Mouse (Mus musculus) spleen, postnatal 10 days (tissue): Measurements from ENCODE around the gene Mcrip2.
A peak's percentile ranks its signal among the peaks of the same experiment; 100 is the strongest.

Experiments used
- DNase-seq, 2 experiments: peaks; one replicate each; pipeline ENCODE4 v3.0.0; 2021 to 2022; ENCODE audit warnings: low spot score in 2 of 2

Mcrip2 gene

GRCm38 (mm10) chr17:25868601-25869191, at the start of gene Mcrip2:
Gene Mcrip2 (minus strand): TSS chr17:25868764.
- DNase-seq, result peak; percentile 49 to 58

DNA sequence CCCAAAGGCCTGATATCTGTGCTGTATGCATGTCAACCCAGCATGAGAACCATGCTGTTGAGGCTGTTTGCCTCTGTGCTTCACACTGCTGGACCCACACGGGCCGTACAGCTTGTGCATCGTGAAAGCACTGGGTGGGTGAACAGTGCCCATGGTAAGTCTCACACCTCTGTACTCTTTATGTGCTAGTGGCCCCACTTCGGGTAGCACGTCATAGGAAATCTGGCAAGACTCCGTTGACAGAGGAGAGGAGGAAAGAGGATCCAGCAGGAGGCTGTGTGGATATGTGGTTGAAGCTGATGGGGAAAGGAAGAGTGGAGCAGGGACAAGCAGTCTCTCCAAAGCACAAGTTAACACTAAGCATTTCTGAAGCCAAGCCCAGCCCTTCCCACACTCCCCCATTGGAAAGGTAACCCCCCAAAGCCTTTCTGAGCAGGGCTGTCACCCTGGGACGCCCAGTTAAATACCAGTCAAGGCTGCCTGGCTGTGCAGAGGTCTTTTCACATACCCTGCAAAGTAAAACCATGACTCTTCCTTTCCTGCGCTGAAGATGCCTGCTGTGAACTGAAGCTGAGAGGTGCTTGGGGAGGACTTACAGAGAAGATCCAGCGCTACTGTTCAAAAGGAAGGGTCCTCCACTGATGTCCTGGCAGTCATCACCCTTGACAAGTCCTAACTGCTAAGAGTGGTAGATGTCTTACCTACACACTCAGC, 49.6 kb upstream of the Mcrip2 start:
- DNase-seq, result peak in 1 of 2 experiments; percentile 12

- peak in 1 of 2 experiments; percentile 12 for DNase-seq
Measured at GRCm38 (mm10) chr17:25916931-25917647, 48.5 kb upstream of the Mcrip2 start.

DNA sequence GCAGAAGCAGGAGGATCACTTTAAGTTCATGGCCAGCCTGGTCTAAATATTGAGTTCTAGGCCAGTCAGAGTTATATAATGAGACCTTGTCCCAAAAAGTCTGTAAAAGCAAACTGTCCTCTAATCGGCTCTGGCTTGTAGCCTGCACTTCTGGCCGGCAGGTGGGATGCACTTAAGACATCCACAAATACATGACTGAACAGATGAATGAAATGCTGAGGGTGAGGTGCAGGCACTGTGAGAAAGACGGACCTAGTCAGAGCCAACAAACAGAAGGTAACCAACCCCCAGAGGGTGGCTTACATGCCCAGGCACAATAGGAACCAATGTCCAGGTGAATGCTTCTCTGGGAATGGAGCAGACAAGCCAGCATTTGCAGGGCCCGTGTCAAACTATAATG, 45.7 kb upstream of the Mcrip2 start:
- DNase-seq, result no peak

GRCm38 (mm10) chr17:25913877-25914275, 45.3 kb upstream of the Mcrip2 start:
- no peak for DNase-seq

DNA sequence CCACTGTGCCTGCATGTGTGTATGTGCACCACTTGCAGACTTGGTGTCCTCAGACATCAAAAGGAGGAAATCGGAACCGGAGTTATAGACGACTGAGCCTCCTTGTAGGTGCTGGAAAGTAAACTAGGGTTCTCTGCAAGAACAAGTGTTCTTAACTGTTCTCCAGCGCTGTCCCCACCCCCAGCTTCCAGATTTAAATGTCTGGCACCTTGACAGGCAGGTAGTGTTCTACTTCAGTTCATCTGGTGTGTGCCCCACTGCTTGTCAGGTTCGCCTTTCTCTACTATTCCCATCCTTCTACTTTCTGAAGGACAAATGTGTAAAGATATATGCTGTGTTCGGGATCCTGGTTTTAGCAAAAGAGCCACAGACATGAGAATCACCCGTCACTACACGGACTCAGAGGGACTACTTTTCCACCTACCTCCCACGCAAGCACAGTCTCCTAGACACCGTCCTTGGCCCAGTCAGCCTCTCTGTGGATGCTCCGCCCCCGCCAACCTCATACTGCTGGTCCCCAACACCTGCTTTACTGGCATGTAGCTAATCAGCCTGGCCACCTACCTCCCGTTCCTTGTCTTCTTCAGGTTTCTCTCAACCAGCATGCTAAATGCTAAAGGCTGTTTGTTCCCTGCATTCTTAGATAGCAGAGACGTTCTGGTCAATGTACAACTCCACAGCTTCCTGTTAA, 44.8 kb upstream of the Mcrip2 start:
- peak in 1 of 2 experiments; percentile 24 for DNase-seq

GRCm38 (mm10) chr17:25911816-25912215, 43.3 kb upstream of the Mcrip2 start:
- peak in 1 of 2 experiments; percentile 14 for DNase-seq

GRCm38 (mm10) chr17:25907640-25908039, 39.1 kb upstream of the Mcrip2 start:
- no peak for DNase-seq

DNA sequence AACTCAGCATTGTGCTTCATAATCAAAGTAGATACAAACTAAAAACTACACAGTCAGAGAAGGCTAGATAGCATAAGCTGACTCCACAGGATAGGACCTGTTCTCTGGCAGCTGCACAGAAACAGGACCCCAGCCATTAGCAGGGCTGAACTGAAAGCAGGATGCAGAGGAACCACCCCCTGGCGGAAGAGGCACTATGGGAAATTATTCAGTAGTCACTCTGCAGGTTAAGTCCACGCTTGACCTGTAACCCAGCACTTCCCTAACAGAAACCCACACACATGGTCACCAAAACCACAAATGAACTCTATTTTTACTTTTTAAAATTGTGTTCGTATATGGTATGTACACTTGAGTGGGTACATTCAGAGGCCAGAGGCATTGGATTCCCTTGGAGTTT, 34.5 kb upstream of the Mcrip2 start:
- DNase-seq, result peak in 1 of 2 experiments; percentile 20

DNA sequence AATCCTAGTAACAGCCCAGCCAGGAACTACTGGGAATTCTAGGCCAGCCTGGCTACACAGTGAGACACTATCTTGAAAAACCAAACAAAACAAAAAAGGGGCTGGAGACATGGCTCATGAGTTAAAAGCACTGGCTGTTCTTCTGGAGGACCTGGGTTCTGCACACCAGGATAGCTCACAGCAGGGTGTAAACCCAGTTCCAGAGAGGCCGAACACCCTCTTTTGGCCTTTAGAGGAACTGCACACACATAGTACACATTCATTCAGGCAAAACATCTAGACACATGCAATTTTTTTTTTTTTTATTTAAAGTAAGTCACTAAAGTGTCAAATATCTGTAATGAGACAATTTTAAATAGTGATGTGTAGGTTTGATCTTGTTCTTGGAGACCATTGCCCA, 31.6 kb upstream of the Mcrip2 start:
- no peak for DNase-seq

DNA sequence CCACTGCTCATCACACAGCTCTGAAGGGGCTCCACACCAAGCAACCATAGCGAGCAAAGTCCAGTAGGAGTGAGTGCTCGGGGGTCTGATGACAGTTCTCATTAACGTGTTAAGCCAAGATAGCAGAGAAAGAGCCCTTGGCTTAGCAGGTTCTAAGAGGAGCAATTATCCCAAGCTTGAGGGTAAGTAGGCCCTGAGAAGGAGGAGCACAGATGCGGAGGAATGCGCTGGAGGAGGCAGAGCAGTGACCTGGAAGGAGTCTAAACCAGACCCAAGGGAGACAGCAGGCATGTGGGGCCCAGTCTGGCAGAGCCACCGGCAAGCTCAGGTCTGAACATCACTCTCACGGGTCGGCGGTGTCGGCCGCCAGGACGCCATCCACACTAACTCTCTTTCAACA, 27.3 kb upstream of the Mcrip2 start:
- DNase-seq, result no peak

- no peak for DNase-seq
Measured at GRCm38 (mm10) chr17:25895415-25895814, 26.9 kb upstream of the Mcrip2 start.

- DNase-seq, result peak; percentile 48 to 78
Measured at GRCm38 (mm10) chr17:25893975-25894617, 25.5 kb upstream of the Mcrip2 start.

GRCm38 (mm10) chr17:25888837-25889236, 20.3 kb upstream of the Mcrip2 start:
- DNase-seq, result no peak

GRCm38 (mm10) chr17:25887467-25887866, 18.9 kb upstream of the Mcrip2 start:
- DNase-seq, result no peak

DNA sequence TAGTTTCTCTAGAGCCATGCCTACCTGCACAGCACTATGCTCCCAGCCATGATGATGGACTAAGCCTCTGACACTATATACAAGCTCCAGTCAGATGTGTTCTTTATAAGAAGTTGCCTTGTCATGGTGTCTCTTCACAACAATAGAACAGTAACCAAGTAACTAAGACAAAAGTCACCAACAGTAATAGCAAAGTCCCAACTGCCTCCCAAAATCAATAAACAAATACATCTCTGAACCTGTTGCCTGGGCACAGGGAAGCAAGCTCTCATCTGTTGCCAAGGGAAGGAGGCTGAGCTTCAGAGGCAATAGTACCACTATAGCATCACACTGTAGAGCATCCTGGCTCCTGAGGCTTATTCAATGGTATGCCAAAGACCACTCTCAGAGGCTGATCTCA, 18.2 kb upstream of the Mcrip2 start:
- DNase-seq, result no peak

GRCm38 (mm10) chr17:25885636-25886035, 17.1 kb upstream of the Mcrip2 start:
- DNase-seq, result peak in 1 of 2 experiments; percentile 56

DNA sequence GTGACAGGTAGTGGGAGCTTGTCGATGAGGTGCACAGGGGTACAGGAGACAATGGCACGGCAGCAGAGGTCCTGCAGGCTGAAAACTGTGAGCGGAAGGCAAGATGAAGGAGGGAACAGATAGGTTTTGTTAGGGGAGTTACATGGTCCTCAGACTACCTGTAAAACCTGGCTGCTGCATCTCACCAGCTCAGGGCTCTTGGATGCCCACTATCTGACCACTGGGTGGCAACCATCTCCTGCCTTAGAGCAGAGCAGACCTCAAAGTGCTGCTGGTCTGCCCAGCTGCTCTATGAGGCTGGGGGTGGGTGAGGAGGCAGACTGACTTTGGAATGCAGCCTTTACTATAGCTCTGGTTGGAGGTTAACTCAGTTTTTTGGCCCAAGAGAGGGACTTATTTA, 15.3 kb upstream of the Mcrip2 start:
- DNase-seq, result no peak

- no peak for DNase-seq
Measured at GRCm38 (mm10) chr17:25883268-25883667, 14.7 kb upstream of the Mcrip2 start.

GRCm38 (mm10) chr17:25882306-25882705, 13.7 kb upstream of the Mcrip2 start:
- DNase-seq, result no peak

DNA sequence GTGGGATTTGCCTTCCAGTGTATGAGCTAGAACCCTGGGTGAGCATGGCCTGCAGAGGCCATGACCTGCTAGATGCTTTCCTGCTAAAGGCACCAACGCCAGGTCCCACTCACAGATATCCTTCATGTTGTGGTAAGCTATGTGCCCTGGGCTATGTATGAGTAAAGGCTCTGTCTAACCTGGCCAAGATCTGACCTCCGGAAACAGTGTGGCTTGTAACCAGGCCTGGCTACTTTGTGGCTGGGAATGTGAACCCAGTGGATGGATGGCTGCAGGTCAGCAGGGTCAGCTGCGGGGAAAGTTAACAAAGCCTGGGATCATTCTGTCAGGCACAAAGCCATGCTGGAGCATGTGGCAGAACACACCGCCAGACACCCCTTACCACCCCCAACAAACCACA, 13.1 kb upstream of the Mcrip2 start:
- DNase-seq, result no peak
